Mouse (Mus musculus) midbrain, embryonic 11.5 days (tissue): ENCODE data around the gene As3mt. TPM values are rescaled to one million over a fixed set of nuclear protein-coding genes. Genes with fewer than 3 reads are reported as not detected.
"Not testable (repeated sequence)": the region's sequence is repeated elsewhere in the genome, so short reads cannot be mapped to it uniquely, and the experiment has no call there.

Experiments
- ATAC-seq: fragments of 200-750 bp; cut with Nextera tagmentation; 2 replicates; pipeline ENCODE4 v1.8.0; 2017; ENCODE audit warnings: moderate TSS enrichment, moderate library complexity; ENCODE audit not compliant: low FRiP score
- DNase-seq: peaks from one replicate; pipeline ENCODE4 v3.0.0; 2015; ENCODE audit warnings: low spot score; ENCODE audit errors: missing footprints
- H3K27ac ChIP-seq: fragments of 300-500 bp; sonication (generic); 2 replicates; pipeline ENCODE4 v1.5.1; 2014; ENCODE audit warnings: low read depth, low read length
- H3K27me3 ChIP-seq: fragments of 300-500 bp; sonication (generic); 2 replicates; pipeline ENCODE4 v1.6.1; 2014; ENCODE audit warnings: mild to moderate bottlenecking, low read length, moderate library complexity, mixed read lengths; ENCODE audit not compliant: control insufficient read depth, insufficient read depth
- H3K36me3 ChIP-seq: fragments of 300-500 bp; sonication (generic); 2 replicates; pipeline ENCODE4 v1.6.1; 2014; ENCODE audit warnings: mild to moderate bottlenecking, low read length, moderate library complexity, mixed read lengths; ENCODE audit not compliant: control insufficient read depth, insufficient read depth
- H3K4me1 ChIP-seq: fragments of 300-500 bp; sonication (generic); 2 replicates; pipeline ENCODE4 v1.6.1; 2014; ENCODE audit warnings: low read length; ENCODE audit not compliant: control insufficient read depth, insufficient read depth
- H3K4me2 ChIP-seq: fragments of 300-500 bp; sonication (generic); 2 replicates; pipeline ENCODE4 v1.6.1; 2014; ENCODE audit warnings: mild to moderate bottlenecking, moderate library complexity
- H3K4me3 ChIP-seq: fragments of 300-500 bp; sonication (generic); 2 replicates; pipeline ENCODE4 v1.5.1; 2014; ENCODE audit warnings: low read depth, low read length
- H3K9ac ChIP-seq: fragments of 300-500 bp; sonication (generic); 2 replicates; pipeline ENCODE4 v1.6.1; 2014; ENCODE audit warnings: low read length
- H3K9me3 ChIP-seq: fragments of 300-500 bp; sonication (generic); 2 replicates; pipeline ENCODE4 v1.6.1; 2016; ENCODE audit warnings: low read length; ENCODE audit not compliant: control insufficient read depth
- WGBS: fragments of 180-500 bp; shearing (Covaris S2); extraction: QIAGEN DNeasy Blood & Tissue Kit; methylation state at CpG from one replicate; pipeline ENCODE4 v1.1.7; 2014; 5-methylcytosine and 5-hydroxymethylcytosine counted together
- polyA plus RNA-seq: library from polyadenylated mRNA; unstranded; fragments of >200 nt; fragmentation: Nextera tagmentation; extraction: Ambion mirVana; gene quantifications from 2 replicates; pipeline ENCODE4 v1.2.1, GENCODE M21; 2014

As3mt gene
- polyA plus RNA-seq, 1 experiment from 2014 or later, result 37.6 TPM

DNA sequence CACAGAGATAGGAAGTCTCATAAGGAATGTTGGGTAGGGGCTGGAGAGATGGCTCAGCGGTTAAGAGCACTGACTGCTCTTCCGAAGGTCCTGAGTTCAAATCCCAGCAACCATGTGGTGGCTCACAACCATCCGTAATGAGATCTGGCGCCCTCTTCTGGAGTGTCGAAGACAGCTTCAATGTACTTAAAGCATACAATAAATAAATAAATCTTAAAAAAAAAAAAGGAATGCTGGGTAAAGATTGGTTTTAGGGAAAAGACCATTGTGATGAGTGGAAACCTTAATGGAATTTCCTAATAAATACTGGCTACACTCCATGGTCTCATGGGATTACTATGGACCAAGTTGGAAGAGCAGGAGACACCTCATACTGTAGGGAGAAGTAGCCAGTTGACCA, 25.4 kb downstream of the As3mt start:
- 92% methylated on average over 5 of the region's 5 CpGs for WGBS
- ATAC-seq, H3K9me3 ChIP-seq, H3K9ac ChIP-seq, H3K4me2 ChIP-seq, H3K4me3 ChIP-seq, H3K27ac ChIP-seq, H3K27me3 ChIP-seq, H3K36me3 ChIP-seq, H3K4me1 ChIP-seq: not testable (repeated sequence)
- peak; percentile 76 for DNase-seq

DNA sequence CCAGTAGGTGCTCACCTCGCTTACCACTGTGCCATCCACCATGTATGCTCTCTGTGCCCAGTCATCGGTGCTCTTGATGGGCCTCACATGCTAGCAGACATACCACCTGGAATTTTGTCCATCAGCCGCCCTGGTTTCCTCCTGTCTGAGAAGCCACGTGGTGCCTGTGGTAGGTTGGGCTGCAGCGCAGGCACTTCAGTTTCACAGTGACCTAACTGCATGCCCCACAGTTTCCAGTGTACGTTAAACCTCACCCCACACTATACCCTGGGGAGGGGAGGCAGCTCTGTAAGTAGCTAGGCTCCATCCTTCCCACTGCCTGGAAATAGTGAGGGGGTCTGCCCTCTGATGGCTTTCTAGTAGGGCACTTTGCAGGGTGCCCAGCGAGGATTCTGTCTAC, 26.4 kb downstream of the As3mt start:
- no peak for ATAC-seq
- WGBS, result 90% methylated on average over 7 of the region's 7 CpGs
- H3K36me3 ChIP-seq, result no peaks in the 10 kb centered on the region

DNA sequence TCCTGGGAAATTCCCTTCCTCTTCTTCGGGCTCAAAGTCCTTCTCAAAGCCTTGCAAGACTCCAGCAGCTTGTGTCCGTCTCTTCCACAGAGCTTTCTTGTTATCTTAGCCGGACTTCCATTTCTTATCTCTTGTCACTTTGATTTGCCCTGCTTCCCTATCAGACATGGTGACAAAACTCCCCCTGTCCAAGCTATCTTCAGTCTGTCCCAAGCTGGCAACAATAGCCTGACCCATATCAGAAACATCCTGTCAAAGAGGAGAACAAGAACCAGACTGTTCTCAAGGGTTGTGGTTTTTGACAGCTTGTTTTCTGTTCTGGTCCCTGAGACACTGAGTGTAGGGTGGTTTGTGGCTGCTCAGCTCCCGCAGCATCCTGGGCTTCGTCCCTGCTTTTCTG, 28.0 kb downstream of the As3mt start:
- H3K4me2 ChIP-seq, result no peak overlapping the region
- no peaks in the 10 kb centered on the region for H3K27me3 ChIP-seq
- 74% methylated on average over 5 of the region's 5 CpGs for WGBS
- ATAC-seq (no peak), DNase-seq (no peak)
- H3K9me3 ChIP-seq, result no peaks in the 10 kb centered on the region
- H3K9ac ChIP-seq, result no peak overlapping the region
- no peak overlapping the region for H3K4me3 ChIP-seq
- H3K36me3 ChIP-seq, result no peaks in the 10 kb centered on the region
- H3K4me1 ChIP-seq, result no peaks in the 10 kb centered on the region
- H3K27ac ChIP-seq, result no peak overlapping the region

More for the DNA sequence above, 26.4 kb downstream of the As3mt start:
- H3K27ac ChIP-seq, result no peak overlapping the region
- no peaks in the 10 kb centered on the region for H3K4me1 ChIP-seq
- H3K9ac ChIP-seq, result no peak overlapping the region
- peak; percentile 26 for DNase-seq
- H3K4me2 ChIP-seq, result no peak overlapping the region
- no peaks in the 10 kb centered on the region for H3K9me3 ChIP-seq
- H3K27me3 ChIP-seq, result no peaks in the 10 kb centered on the region
- H3K4me3 ChIP-seq, result no peak overlapping the region

DNA sequence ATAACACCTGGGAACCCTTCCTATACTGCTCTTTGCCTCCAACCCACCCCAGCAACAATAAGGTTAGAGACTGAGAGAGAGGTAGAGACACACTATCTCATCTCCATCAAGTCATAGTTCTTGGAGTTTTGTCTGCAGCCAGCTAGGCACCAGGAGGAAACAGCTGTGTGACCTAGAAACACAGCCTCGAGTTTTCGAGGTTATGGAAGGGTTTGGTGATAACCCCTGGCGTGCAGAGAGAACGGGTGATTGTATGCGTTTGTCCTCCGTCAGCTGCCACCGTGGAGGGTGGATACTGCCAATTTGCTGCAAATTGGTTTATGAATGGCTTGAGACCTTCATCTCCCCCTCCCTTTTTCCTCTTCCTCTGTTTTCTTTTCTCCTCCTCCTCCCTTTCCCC, 29.8 kb downstream of the As3mt start:
- no peak overlapping the region for H3K4me3 ChIP-seq
- no peaks in the 10 kb centered on the region for H3K9me3 ChIP-seq
- no peak overlapping the region for H3K4me2 ChIP-seq
- ATAC-seq (no peak), DNase-seq (no peak)
- H3K4me1 ChIP-seq, result no peaks in the 10 kb centered on the region
- no peak overlapping the region for H3K9ac ChIP-seq
- no peak overlapping the region for H3K27ac ChIP-seq
- no peaks in the 10 kb centered on the region for H3K36me3 ChIP-seq
- WGBS, result 88% methylated on average over 7 of the region's 7 CpGs
- no peaks in the 10 kb centered on the region for H3K27me3 ChIP-seq

DNA sequence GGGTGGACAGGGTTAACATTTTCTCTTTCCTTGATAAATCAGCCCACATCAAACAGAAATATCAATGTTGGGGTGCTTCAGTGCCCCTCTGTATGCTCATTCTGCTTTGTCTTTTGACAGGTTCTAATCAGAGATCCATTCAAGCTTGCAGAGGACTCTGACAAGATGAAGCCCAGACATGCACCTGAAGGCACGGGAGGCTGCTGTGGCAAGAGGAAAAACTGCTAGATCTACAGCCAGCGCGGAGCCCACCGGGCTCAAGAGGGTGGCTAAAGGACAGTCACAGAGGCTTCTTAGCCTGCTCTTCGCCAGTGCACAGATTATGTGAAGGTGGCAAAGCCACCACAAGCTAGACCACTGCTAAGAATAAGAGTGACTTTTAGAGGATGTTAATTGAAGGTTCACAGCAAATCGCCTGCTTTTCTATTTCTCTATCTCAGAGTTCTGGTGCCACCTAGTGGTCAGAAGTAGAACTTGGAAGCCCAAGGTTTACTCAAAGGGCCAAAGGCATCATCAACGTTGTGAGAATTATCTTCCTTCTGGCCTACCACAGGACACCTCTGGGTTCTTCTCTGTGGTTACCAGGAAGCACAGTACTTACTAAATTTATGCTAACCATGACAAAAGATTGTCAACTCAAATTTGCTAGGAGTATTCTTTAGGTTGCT, 33.2 kb downstream of the As3mt start:
- ATAC-seq, result no peak
- no peak overlapping the region for H3K27ac ChIP-seq
- no peak overlapping the region for H3K9ac ChIP-seq
- H3K4me1 ChIP-seq, result no peaks in the 10 kb centered on the region
- H3K4me2 ChIP-seq, result no peak overlapping the region
- H3K4me3 ChIP-seq, result no peak overlapping the region
- H3K27me3 ChIP-seq, result no peaks in the 10 kb centered on the region
- H3K9me3 ChIP-seq, result no peaks in the 10 kb centered on the region
- peak; percentile 95 for DNase-seq
- 57% methylated on average over 7 of the region's 7 CpGs for WGBS
- no peaks in the 10 kb centered on the region for H3K36me3 ChIP-seq

DNA sequence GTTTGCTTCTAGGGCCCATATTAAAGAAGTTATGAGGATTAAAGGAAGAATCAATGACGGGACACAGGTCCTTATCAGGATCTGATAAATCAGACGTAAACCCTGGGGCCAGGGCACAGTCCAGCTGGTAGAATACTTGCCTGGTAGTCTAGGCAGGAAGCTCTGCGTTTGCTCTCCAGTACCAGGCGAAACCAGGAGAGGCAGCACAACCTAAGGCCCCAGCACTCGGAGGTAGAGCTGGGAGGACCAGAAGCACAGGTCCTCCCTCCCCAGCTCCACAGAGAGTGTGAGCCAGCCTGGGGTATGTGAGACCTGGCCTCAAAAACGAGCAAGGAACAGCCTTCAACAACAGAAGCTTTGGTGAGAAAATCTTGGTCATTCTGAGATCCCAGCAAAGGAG, 34.3 kb downstream of the As3mt start:
- DNase-seq, result peak; percentile 73
- Histone ChIP-seq H3K4me1 (no peaks in the 10 kb centered on the region), H3K9ac (no peak overlapping the region), H3K36me3 (no peaks in the 10 kb centered on the region), H3K4me2 (no peak overlapping the region), H3K27ac (no peak overlapping the region), H3K9me3 (no peaks in the 10 kb centered on the region), H3K27me3 (no peaks in the 10 kb centered on the region), H3K4me3 (no peak overlapping the region)
- no peak for ATAC-seq
- WGBS, result 45% methylated on average over 6 of the region's 6 CpGs

DNA sequence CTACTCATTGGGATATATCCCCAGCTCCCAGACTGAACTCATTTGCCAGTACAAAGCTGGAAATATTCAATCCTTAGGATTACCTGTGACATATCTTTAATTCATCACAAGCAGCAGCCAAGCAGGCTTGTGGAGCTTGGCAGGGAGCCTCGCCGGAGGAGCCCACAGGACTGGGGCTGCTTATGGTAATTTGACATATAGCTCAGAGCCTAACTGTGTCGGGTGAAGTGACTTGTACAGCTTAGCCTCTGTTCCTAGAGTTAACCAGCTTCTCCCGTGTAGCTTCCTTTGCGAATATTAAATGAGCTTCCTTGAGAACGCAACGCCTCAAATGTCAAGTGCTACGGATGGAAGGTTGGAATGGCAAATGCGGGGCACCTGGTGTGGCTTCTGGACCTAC, 37.4 kb downstream of the As3mt start:
- DNase-seq (peak; percentile 33), ATAC-seq (no peak)
- H3K36me3 ChIP-seq, result no peaks in the 10 kb centered on the region
- 76% methylated on average over 9 of the region's 9 CpGs for WGBS
- no peak overlapping the region for H3K4me2 ChIP-seq
- H3K9me3 ChIP-seq, result no peaks in the 10 kb centered on the region
- H3K27me3 ChIP-seq, result no peaks in the 10 kb centered on the region
- H3K4me3 ChIP-seq, result no peak overlapping the region
- no peak overlapping the region for H3K9ac ChIP-seq
- H3K27ac ChIP-seq, result no peak overlapping the region
- H3K4me1 ChIP-seq, result no peaks in the 10 kb centered on the region

DNA sequence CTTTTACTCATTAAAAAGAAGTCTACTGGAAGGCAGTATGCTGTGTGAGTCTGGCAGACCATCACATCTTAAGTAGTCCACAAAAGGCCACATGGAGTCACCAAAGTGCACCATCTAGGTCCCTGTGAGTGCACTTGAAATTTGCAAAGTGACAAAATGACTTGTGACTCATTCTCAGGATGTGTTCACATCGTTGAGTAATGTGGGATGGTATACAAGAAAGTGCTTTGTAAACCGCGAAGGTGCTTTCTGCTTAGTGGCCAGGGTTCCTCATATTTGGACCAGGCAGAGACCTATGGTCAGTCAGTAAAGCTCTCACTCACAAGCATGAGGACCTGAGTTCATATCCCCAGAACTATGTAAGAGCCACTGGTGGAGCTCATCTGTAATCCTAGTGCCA, 40.5 kb downstream of the As3mt start:
- ATAC-seq, result no peak
- 91% methylated on average over 3 of the region's 3 CpGs for WGBS
- no peaks in the 10 kb centered on the region for H3K4me1 ChIP-seq
- H3K36me3 ChIP-seq, result no peaks in the 10 kb centered on the region
- no peak for DNase-seq
- no peak overlapping the region for H3K4me3 ChIP-seq
- H3K9ac ChIP-seq, result no peak overlapping the region
- H3K27me3 ChIP-seq, result no peaks in the 10 kb centered on the region
- H3K27ac ChIP-seq, result no peak overlapping the region
- H3K9me3 ChIP-seq, result no peaks in the 10 kb centered on the region
- H3K4me2 ChIP-seq, result no peak overlapping the region

DNA sequence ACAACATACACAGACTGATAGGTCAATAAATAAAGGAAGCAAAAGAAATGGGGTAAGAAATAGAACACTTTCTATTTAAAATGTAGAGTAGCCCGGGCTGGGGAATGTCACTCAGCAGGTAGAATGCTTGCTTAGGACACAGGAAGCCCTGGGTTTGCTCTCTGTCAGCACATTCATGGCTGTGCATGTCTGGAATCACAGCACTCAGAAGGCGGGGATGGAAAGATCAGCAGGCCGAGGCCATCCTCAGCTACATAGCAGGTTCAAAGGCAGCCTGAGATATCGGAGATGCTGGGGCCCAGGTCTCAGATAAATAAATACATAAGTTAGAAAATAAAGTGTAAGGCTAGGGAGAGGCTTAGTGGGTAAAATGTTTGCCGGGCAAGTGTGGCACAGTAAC, 45.0 kb downstream of the As3mt start:
- Histone ChIP-seq H3K36me3 (no peaks in the 10 kb centered on the region), H3K27ac (no peak overlapping the region), H3K27me3 (no peaks in the 10 kb centered on the region), H3K9me3 (no peaks in the 10 kb centered on the region), H3K4me3 (no peak overlapping the region), H3K4me1 (no peaks in the 10 kb centered on the region), H3K9ac (no peak overlapping the region), H3K4me2 (no peak overlapping the region)
- 93% methylated on average over 5 of the region's 5 CpGs for WGBS
- ATAC-seq, result no peak
- no peak for DNase-seq
